Mouse (Mus musculus) forebrain, embryonic 15.5 days (tissue): ENCODE results near the gene Rell1. TPM values are rescaled to one million over a fixed set of nuclear protein-coding genes. Genes with fewer than 3 reads are reported as not detected.

Experiments
- ATAC-seq: fragments of 200-750 bp; cut with Nextera tagmentation; replicated peaks from 2 replicates; pipeline ENCODE4 v1.8.0; 2017; ENCODE audit warnings: mild to moderate bottlenecking, moderate TSS enrichment, moderate library complexity
- H3K27ac ChIP-seq: fragments of 300-500 bp; sonication (generic); replicated peaks from 2 replicates; pipeline ENCODE4 v1.5.1; 2015; ENCODE audit warnings: mild to moderate bottlenecking, inconsistent platforms
- H3K27me3 ChIP-seq: fragments of 300-500 bp; sonication (generic); 2 replicates; pipeline ENCODE4 v1.6.1; 2015; ENCODE audit warnings: inconsistent platforms
- H3K36me3 ChIP-seq: fragments of 300-500 bp; sonication (generic); 2 replicates; pipeline ENCODE4 v1.6.1; 2015; ENCODE audit warnings: mild to moderate bottlenecking, inconsistent platforms
- H3K4me1 ChIP-seq: fragments of 300-500 bp; sonication (generic); 2 replicates; pipeline ENCODE4 v1.6.1; 2015; ENCODE audit warnings: inconsistent platforms
- H3K4me2 ChIP-seq: fragments of 300-500 bp; sonication (generic); replicated peaks from 2 replicates; pipeline ENCODE4 v1.6.1; 2015; ENCODE audit warnings: mild to moderate bottlenecking, inconsistent platforms
- H3K4me3 ChIP-seq: fragments of 300-500 bp; sonication (generic); 2 replicates; pipeline ENCODE4 v1.5.1; 2015; ENCODE audit warnings: mild to moderate bottlenecking, inconsistent platforms
- H3K9ac ChIP-seq: fragments of 300-500 bp; sonication (generic); replicated peaks from 2 replicates; pipeline ENCODE4 v1.6.1; 2015; ENCODE audit warnings: mild to moderate bottlenecking, inconsistent platforms
- H3K9me3 ChIP-seq: fragments of 300-500 bp; sonication (generic); 2 replicates; pipeline ENCODE4 v1.6.1; 2016; ENCODE audit warnings: inconsistent platforms
- WGBS: fragments of 180-500 bp; shearing (Covaris S2); methylation state at CpG from one replicate; pipeline ENCODE4 v1.1.7; 2015; ENCODE audit warnings: mixed read lengths; 5-methylcytosine and 5-hydroxymethylcytosine counted together
- polyA plus RNA-seq: library from polyadenylated mRNA; unstranded; fragments of >200 nt; fragmentation: Nextera tagmentation; extraction: Ambion mirVana; gene quantifications from 2 replicates; pipeline ENCODE4 v1.2.1, GENCODE M21; 2015

Rell1 gene
- 14.0 and 14.1 TPM in 2 replicates for polyA plus RNA-seq

- peak within 1 kb of the TSS; percentile 65 for H3K27ac ChIP-seq
- H3K9ac ChIP-seq = peak within 1 kb of the TSS; percentile 66
- H3K4me3 ChIP-seq = peak within 1 kb of the TSS; percentile 66
- H3K27me3 ChIP-seq = no peaks in the 10 kb centered on the region
- peak; percentile 92 for ATAC-seq
- H3K36me3 ChIP-seq = no peaks in the 10 kb centered on the region
- peak within 1 kb of the TSS; percentile 82 for H3K4me2 ChIP-seq
- under 1% methylated on average over 85 of the region's 85 CpGs for WGBS
- no peaks in the 10 kb centered on the region for H3K9me3 ChIP-seq
- H3K4me1 ChIP-seq = peaks cover 17% of the 10 kb centered on the region
Measured at GRCm38 (mm10) chr5:63968443-63969415, at the start of gene Rell1. Rell1 (minus strand) TSS chr5:63968897.

GRCm38 (mm10) chr5:64012596-64013366, 44.1 kb upstream of the Rell1 start:
- H3K4me1 ChIP-seq = no peaks in the 10 kb centered on the region
- no peaks in the 10 kb centered on the region for H3K36me3 ChIP-seq
- H3K27me3 ChIP-seq = no peaks in the 10 kb centered on the region
- no peak overlapping the region for H3K27ac ChIP-seq
- no peak for ATAC-seq
- WGBS = 87% methylated on average over 13 of the region's 13 CpGs
- no peaks in the 10 kb centered on the region for H3K9me3 ChIP-seq
- H3K9ac ChIP-seq = no peak overlapping the region
- H3K4me3 ChIP-seq = no peak overlapping the region
- H3K4me2 ChIP-seq = no peak overlapping the region

- Histone ChIP-seq H3K27me3 (no peaks in the 10 kb centered on the region), H3K9me3 (no peaks in the 10 kb centered on the region), H3K4me3 (no peak overlapping the region), H3K4me1 (no peaks in the 10 kb centered on the region), H3K9ac (no peak overlapping the region), H3K36me3 (no peaks in the 10 kb centered on the region), H3K4me2 (no peak overlapping the region), H3K27ac (no peak overlapping the region)
- no peak for ATAC-seq
- WGBS = 90% methylated on average over 4 of the region's 4 CpGs
Measured at GRCm38 (mm10) chr5:64006548-64006947, 37.9 kb upstream of the Rell1 start.

- no peak overlapping the region for H3K9ac ChIP-seq
- no peak overlapping the region for H3K4me3 ChIP-seq
- no peak for ATAC-seq
- no peak overlapping the region for H3K27ac ChIP-seq
- H3K4me1 ChIP-seq = no peaks in the 10 kb centered on the region
- H3K4me2 ChIP-seq = no peak overlapping the region
- H3K9me3 ChIP-seq = no peaks in the 10 kb centered on the region
- WGBS = 92% methylated on average over 8 of the region's 8 CpGs
- H3K36me3 ChIP-seq = no peaks in the 10 kb centered on the region
- H3K27me3 ChIP-seq = no peaks in the 10 kb centered on the region
Measured at GRCm38 (mm10) chr5:64003302-64003701, 34.6 kb upstream of the Rell1 start.

- no peaks in the 10 kb centered on the region for H3K4me1 ChIP-seq
- H3K9ac ChIP-seq = no peak overlapping the region
- 13% methylated on average over 3 of the region's 3 CpGs for WGBS
- H3K27me3 ChIP-seq = no peaks in the 10 kb centered on the region
- H3K4me3 ChIP-seq = no peak overlapping the region
- H3K27ac ChIP-seq = no peak overlapping the region
- H3K9me3 ChIP-seq = no peaks in the 10 kb centered on the region
- H3K4me2 ChIP-seq = no peak overlapping the region
- H3K36me3 ChIP-seq = no peaks in the 10 kb centered on the region
- no peak for ATAC-seq
Measured at GRCm38 (mm10) chr5:63993865-63994264, 25.2 kb upstream of the Rell1 start.

- Histone ChIP-seq H3K36me3 (no peaks in the 10 kb centered on the region), H3K9ac (no peak overlapping the region), H3K4me2 (no peak overlapping the region), H3K4me1 (no peaks in the 10 kb centered on the region), H3K9me3 (no peaks in the 10 kb centered on the region), H3K27ac (no peak overlapping the region), H3K27me3 (no peaks in the 10 kb centered on the region), H3K4me3 (no peak overlapping the region)
- 94% methylated on average over 3 of the region's 3 CpGs for whole genome bisulfite sequencing
- no peak for ATAC-seq
Measured at GRCm38 (mm10) chr5:63990675-63991074, 22.0 kb upstream of the Rell1 start.

GRCm38 (mm10) chr5:63986337-63986736, 17.6 kb upstream of the Rell1 start:
- H3K9me3 ChIP-seq = no peaks in the 10 kb centered on the region

GRCm38 (mm10) chr5:63982296-63982695, 13.6 kb upstream of the Rell1 start:
- Histone ChIP-seq H3K27ac (no peak overlapping the region), H3K4me2 (no peak overlapping the region), H3K27me3 (no peaks in the 10 kb centered on the region), H3K4me3 (no peak overlapping the region), H3K36me3 (no peaks in the 10 kb centered on the region), H3K4me1 (no peaks in the 10 kb centered on the region), H3K9me3 (no peaks in the 10 kb centered on the region), H3K9ac (no peak overlapping the region)
- WGBS = 61% methylated on average over 11 of the region's 11 CpGs
- ATAC-seq = no peak

More at GRCm38 (mm10) chr5:63986337-63986736, 17.6 kb upstream of the Rell1 start:
- no peak overlapping the region for H3K4me3 ChIP-seq
- no peak for ATAC-seq
- H3K27me3 ChIP-seq = no peaks in the 10 kb centered on the region
- H3K36me3 ChIP-seq = no peaks in the 10 kb centered on the region
- no peak overlapping the region for H3K27ac ChIP-seq
- H3K9ac ChIP-seq = no peak overlapping the region
- H3K4me2 ChIP-seq = no peak overlapping the region
- 69% methylated on average over 6 of the region's 6 CpGs for WGBS
- no peaks in the 10 kb centered on the region for H3K4me1 ChIP-seq

- 35% methylated on average over 2 of the region's 2 CpGs for WGBS
- Histone ChIP-seq H3K27me3 (no peaks in the 10 kb centered on the region), H3K36me3 (no peaks in the 10 kb centered on the region), H3K9me3 (no peaks in the 10 kb centered on the region), H3K4me3 (no peak overlapping the region), H3K4me1 (peaks cover 17% of the 10 kb centered on the region), H3K9ac (no peak overlapping the region), H3K27ac (no peak overlapping the region), H3K4me2 (no peak overlapping the region)
- ATAC-seq = no peak
Measured at GRCm38 (mm10) chr5:63970991-63971390, 2.3 kb upstream of the Rell1 start.

GRCm38 (mm10) chr5:63970281-63970732, 1.6 kb upstream of the Rell1 start:
- peak; percentile 11; the same call in 1 of the 2 replicates for ATAC-seq
- H3K4me2 ChIP-seq = no peak overlapping the region
- H3K36me3 ChIP-seq = no peaks in the 10 kb centered on the region
- 6% methylated on average over 7 of the region's 7 CpGs for WGBS
- no peak overlapping the region for H3K4me3 ChIP-seq
- no peaks in the 10 kb centered on the region for H3K9me3 ChIP-seq
- no peaks in the 10 kb centered on the region for H3K27me3 ChIP-seq
- H3K4me1 ChIP-seq = peaks cover 17% of the 10 kb centered on the region
- H3K27ac ChIP-seq = peak overlapping the region; percentile 24; the same call in 1 of the 2 replicates
- no peak overlapping the region for H3K9ac ChIP-seq

GRCm38 (mm10) chr5:63969476-63970112, 897 bp upstream of the Rell1 start:
- no peak for ATAC-seq
- Histone ChIP-seq H3K9ac (no peak overlapping the region), H3K4me1 (peaks cover 17% of the 10 kb centered on the region), H3K9me3 (no peaks in the 10 kb centered on the region), H3K27me3 (no peaks in the 10 kb centered on the region), H3K4me2 (peak overlapping the region; percentile 82; the same call in 1 of the 2 replicates), H3K4me3 (peak overlapping the region; percentile 66), H3K36me3 (no peaks in the 10 kb centered on the region), H3K27ac (0 out of 2 replicates have a peak overlapping the region, but pooled peaks have one; percentile 16)
- WGBS = 25% methylated on average over 5 of the region's 5 CpGs
